Mouse (Mus musculus): ENCODE measurements around the gene Wdr59. TPM values are rescaled to one million over a fixed set of nuclear protein-coding genes. Genes with fewer than 3 reads are reported as not detected.
A peak's percentile ranks its signal among the peaks of the same experiment; 100 is the strongest.

Gene Wdr59
- polyA plus RNA-seq, 1 experiment from 2014 or later, result 6.2 TPM

DNA sequence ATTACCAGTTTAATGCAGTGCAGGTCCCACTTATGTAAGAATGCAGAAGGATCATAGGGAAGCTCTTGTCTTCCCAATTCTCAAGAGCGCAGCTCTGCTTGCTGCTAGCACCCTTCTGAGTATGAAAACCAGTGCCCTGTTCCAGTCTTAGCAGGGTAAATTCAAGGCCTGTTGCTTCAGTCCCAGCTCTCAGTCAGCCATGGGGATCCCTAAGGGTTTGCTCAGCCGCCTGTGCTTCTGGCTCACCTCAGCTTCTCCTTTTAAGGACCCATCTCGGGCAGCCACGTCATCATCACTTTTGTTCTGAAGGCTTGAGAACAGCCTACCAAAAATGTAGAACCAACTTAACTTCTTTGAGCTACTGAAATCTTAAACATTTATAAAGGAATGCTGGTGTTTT is 39.9 kb upstream of the Wdr59 start:
- no peaks in the 10 kb centered on the region for H3K9me3 ChIP-seq
- H3K27ac ChIP-seq, result no peak overlapping the region
- peaks cover 22% of the 10 kb centered on the region for H3K4me1 ChIP-seq
- no peak overlapping the region for H3K9ac ChIP-seq
- H3K36me3 ChIP-seq, result no peaks in the 10 kb centered on the region
- no peak overlapping the region for H3K4me2 ChIP-seq
- no peak for ATAC-seq (ENCODE audit: insufficient number of reproducible peaks, low FRiP score, low TSS enrichment, low read depth)
- H3K27me3 ChIP-seq, result no peaks in the 10 kb centered on the region
- 79% methylated on average over 4 of the region's 4 CpGs for WGBS
- no peak overlapping the region for H3K4me3 ChIP-seq

DNA sequence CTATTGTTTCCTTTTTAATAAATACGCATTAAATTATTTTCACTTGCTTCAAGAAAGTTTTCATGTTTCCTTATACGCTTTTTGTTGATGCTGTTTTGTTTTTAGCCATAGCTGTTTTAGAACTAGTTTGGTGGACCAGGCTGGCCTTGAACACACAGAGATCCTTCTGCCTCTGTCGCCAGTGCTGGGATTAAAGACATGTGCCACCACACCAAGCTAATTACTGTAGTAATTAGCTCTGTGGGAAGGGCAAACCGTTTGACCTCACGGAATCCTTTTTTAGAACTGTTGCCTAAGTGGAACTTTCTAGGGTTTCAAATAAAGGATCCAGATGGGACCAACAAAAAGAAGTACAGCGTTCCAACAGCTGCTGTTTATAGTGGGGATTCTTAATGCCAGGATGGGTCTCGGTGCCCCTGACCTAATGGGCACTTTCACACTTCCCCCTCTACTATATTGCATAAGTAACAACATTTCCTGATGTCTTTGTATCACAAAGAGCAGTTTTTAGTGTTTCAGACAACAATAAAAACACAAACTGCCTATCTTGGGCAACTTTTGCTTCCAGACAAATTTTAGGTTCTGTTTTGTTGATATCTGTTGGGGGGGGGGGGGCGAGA is 29.7 kb upstream of the Wdr59 start:
- H3K9ac ChIP-seq, result no peak overlapping the region
- H3K36me3 ChIP-seq, result no peaks in the 10 kb centered on the region
- H3K4me1 ChIP-seq, result peaks cover 13% of the 10 kb centered on the region; the same call in 1 of the 2 replicates
- no peaks in the 10 kb centered on the region for H3K9me3 ChIP-seq
- no peaks in the 10 kb centered on the region for H3K27me3 ChIP-seq
- no peak overlapping the region for H3K4me3 ChIP-seq
- H3K27ac ChIP-seq, result no peak overlapping the region
- WGBS, result 56% methylated on average over 8 of the region's 8 CpGs
- no peak for ATAC-seq (ENCODE audit: insufficient number of reproducible peaks, low FRiP score, low TSS enrichment, low read depth)
- no peak overlapping the region for H3K4me2 ChIP-seq

DNA sequence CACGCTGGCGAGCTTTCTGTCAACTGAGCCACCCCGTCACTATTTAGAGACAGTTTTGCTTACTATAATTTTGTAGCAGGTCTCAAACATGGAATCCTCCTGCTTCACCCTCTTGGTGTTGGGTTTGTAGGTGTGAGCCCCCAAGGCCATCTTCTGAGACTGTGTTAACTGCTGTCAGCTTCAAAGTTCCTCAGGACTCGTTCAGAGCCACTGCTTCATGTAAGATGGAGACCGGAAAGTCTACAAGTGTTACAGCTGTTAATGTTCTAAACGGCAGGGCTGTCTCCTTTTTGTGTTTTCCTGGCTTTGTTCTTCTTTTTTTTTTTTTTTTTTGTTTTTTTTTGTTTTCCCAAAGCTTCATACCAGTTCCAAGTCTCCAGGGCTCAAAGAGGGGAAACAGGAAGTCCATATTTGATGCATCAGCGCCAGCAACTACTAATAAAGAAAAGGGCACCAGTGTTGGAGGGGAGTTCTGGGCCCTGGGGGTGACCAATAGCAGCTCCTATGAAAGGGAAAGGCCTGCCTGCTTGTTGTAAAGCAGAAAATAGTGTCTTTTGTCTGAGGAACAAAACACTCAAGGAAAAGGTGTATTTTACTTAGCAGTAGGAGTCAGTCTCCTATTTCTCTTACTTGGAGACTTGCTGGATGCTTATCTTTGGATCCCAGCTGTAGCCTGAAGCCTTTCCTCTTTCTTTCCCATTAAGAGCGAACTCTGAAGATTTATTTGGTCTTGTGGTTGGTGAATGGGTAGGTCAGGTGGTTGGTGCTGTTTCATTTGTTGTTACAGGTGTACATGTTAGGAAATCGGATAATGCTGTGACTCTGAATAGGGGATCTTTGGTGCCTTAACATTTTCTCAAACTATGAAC is 28.3 kb upstream of the Wdr59 start:
- H3K9me3 ChIP-seq, result no peaks in the 10 kb centered on the region
- H3K4me3 ChIP-seq, result no peak overlapping the region
- 60% methylated on average over 9 of the region's 9 CpGs for WGBS
- H3K9ac ChIP-seq, result no peak overlapping the region
- ATAC-seq (ENCODE audit: insufficient number of reproducible peaks, low FRiP score, low TSS enrichment, low read depth), result no peak
- H3K4me1 ChIP-seq, result peaks cover 11% of the 10 kb centered on the region; the same call in 1 of the 2 replicates
- no peaks in the 10 kb centered on the region for H3K27me3 ChIP-seq
- peak overlapping the region; percentile 40 for H3K27ac ChIP-seq
- no peak overlapping the region for H3K4me2 ChIP-seq
- H3K36me3 ChIP-seq, result no peaks in the 10 kb centered on the region

DNA sequence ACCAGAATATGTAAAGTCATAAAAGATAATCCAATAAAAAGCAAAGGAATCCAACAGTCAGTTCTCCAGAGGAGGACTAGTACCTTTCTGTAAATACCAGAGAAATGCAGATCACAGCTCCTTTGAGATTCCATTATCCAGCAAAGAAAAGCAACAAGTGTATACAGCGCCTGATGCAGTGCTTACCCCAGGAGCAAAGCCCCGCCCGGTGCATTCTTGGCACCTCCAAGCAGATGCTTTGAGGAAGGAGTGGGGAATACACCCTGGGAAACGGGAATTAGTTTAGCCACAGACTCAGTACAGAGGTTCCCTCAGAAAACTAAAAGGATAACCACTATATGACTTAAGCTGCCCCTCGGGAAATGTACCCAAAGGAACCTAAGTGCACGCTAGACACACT is 26.3 kb upstream of the Wdr59 start:
- peaks cover 10% of the 10 kb centered on the region; the same call in 1 of the 2 replicates for H3K4me1 ChIP-seq
- no peaks in the 10 kb centered on the region for H3K27me3 ChIP-seq
- H3K27ac ChIP-seq, result no peak overlapping the region
- ATAC-seq (ENCODE audit: insufficient number of reproducible peaks, low FRiP score, low TSS enrichment, low read depth), result no peak
- no peak overlapping the region for H3K9ac ChIP-seq
- H3K4me2 ChIP-seq, result no peak overlapping the region
- H3K4me3 ChIP-seq, result no peak overlapping the region
- WGBS, result 68% methylated on average over 6 of the region's 6 CpGs
- H3K36me3 ChIP-seq, result peaks cover 9% of the 10 kb centered on the region
- H3K9me3 ChIP-seq, result no peaks in the 10 kb centered on the region

DNA sequence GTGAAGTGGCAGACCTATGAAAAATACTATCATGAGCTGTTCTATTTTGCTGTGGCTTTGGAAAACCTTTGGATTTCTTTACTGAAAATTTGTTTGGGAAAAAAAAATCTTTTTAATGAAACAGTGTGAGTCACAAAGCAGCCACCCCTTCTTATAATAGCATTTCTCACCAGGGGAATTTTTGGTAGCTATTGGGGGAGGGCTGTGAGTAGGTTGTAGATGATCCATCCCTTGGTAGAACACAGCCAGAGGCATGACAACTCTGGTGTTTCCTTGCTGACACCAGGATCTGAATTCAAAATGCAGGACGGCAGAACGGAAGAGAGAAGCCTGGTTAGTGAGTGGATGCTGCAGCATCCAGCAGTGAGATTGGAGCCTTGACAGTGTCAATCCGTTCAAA is 25.3 kb upstream of the Wdr59 start:
- no peak overlapping the region for H3K4me2 ChIP-seq
- peaks cover 10% of the 10 kb centered on the region; the same call in 1 of the 2 replicates for H3K4me1 ChIP-seq
- peaks cover 11% of the 10 kb centered on the region for H3K36me3 ChIP-seq
- 89% methylated on average over 3 of the region's 3 CpGs for WGBS
- H3K9me3 ChIP-seq, result no peaks in the 10 kb centered on the region
- no peak overlapping the region for H3K4me3 ChIP-seq
- ATAC-seq (ENCODE audit: insufficient number of reproducible peaks, low FRiP score, low TSS enrichment, low read depth), result no peak
- no peak overlapping the region for H3K9ac ChIP-seq
- no peak overlapping the region for H3K27ac ChIP-seq
- H3K27me3 ChIP-seq, result no peaks in the 10 kb centered on the region

DNA sequence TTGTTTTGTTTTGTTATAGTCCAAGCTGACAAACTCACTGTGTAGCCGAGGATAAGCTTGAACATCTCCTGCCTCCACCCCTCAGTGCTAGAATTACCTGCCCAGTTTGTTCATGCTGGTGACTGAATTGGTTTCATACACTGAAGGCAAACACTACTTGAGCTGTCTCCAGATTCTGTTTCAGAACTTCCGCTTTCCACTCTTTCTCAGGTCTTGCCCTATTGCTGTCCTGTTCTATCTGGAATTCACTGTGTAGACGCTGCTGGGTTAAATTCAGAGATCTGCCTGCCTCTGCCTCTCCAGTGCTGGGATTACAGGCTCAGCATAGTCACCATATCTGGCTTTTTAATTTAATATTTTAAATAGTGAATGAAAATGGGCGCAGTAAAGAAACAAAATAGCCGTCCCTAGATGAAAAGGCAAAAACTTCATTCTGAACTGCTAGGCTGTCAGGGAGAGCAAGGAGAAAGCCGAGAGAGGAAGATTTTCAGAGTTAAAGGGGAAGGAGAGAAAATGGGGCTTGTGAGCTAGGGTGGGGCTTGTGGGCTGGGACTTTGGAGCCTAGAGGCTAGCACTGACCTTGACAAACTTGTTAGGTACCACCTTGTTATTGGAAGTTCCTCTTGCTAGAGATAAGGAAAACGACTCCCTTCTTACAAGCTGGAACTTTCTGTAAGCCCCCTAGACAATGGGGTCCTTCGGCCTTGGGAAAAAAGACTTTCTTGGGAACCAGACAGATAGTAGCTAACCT is 23.7 kb upstream of the Wdr59 start:
- no peak overlapping the region for H3K9ac ChIP-seq
- no peak overlapping the region for H3K4me3 ChIP-seq
- H3K27me3 ChIP-seq, result no peaks in the 10 kb centered on the region
- peaks cover 11% of the 10 kb centered on the region for H3K36me3 ChIP-seq
- 82% methylated on average over 8 of the region's 8 CpGs for WGBS
- H3K9me3 ChIP-seq, result no peaks in the 10 kb centered on the region
- peaks cover 9% of the 10 kb centered on the region; the same call in 1 of the 2 replicates for H3K4me1 ChIP-seq
- no peak for ATAC-seq (ENCODE audit: insufficient number of reproducible peaks, low FRiP score, low TSS enrichment, low read depth)
- no peak overlapping the region for H3K4me2 ChIP-seq
- no peak overlapping the region for H3K27ac ChIP-seq

DNA sequence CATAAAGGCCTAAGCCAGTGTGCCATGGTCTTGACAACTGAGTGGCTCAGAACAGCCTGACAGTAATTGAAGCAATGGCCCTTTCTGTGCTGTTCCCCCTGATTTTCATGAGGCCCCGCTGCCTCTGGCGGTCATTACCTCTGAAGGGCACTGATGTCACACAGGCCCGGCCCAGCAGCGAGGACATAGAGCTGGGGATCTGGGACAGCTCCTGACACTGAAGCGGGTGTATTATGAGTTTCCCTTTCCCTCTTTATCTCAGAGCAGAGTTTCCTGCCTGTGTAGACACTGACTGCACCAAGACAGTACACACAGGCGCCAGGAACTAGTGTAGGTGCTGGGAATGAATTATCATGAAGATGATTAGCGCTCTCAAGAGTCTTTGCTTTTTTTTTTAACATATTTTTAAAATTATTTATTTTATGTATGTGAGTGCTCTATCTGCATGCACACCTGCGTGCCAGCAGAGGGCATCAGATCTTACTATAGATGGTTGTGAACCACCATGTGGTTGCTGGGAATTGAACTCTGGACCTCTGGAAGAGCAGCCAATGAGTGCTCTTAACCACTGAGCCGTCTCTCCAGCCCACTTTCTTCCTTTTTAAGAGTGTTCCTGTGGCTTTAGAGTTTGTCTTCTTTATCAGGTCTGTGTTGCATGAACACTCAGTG is 22.0 kb upstream of the Wdr59 start:
- Histone ChIP-seq H3K9me3 (no peaks in the 10 kb centered on the region), H3K4me3 (no peak overlapping the region), H3K9ac (no peak overlapping the region), H3K27me3 (no peaks in the 10 kb centered on the region), H3K4me1 (peaks cover 16% of the 10 kb centered on the region), H3K36me3 (peaks cover 11% of the 10 kb centered on the region), H3K4me2 (no peak overlapping the region), H3K27ac (no peak overlapping the region)
- no peak for ATAC-seq (ENCODE audit: insufficient number of reproducible peaks, low FRiP score, low TSS enrichment, low read depth)
- 87% methylated on average over 9 of the region's 9 CpGs for WGBS

DNA sequence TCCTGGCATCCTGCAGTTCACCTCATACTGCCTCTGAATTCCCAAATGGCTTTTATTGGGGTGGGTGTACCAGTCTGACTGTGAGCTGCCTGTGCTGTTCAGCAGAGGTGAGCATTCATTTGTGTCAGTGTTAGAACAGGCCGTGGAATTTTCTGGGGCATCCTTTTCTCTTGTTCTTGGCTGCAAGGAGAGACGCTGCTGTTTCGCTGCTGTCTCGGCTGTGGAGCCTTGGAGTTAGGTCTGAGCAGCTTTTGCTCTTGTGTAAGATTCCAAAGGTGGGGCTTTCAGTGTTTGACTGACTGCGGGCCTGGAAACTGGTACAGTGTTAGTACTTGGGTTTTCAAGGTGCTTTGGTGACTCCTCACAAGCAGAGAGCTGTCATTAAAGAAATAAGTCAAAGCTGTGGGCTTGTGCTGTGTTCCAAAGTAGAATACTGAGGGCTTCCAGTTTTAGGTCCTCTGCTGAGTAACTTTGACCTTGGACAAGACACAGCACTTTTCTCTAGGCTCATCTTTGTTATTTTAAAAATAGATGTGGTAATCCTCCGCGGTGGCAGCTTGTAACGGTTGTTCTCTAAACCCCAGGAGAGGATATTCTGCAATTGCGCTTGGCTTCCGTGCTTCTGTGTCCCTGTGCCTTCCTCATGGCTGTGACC is 17.7 kb upstream of the Wdr59 start:
- H3K4me3 ChIP-seq, result no peak overlapping the region
- 63% methylated on average over 10 of the region's 10 CpGs for WGBS
- H3K9ac ChIP-seq, result no peak overlapping the region
- peaks cover 32% of the 10 kb centered on the region for H3K4me1 ChIP-seq
- no peaks in the 10 kb centered on the region for H3K27me3 ChIP-seq
- H3K9me3 ChIP-seq, result no peaks in the 10 kb centered on the region
- H3K27ac ChIP-seq, result no peak overlapping the region
- ATAC-seq (ENCODE audit: insufficient number of reproducible peaks, low FRiP score, low TSS enrichment, low read depth), result no peak
- H3K4me2 ChIP-seq, result 0 out of 2 replicates have a peak overlapping the region, but pooled peaks have one; percentile 0
- peaks cover 11% of the 10 kb centered on the region for H3K36me3 ChIP-seq

DNA sequence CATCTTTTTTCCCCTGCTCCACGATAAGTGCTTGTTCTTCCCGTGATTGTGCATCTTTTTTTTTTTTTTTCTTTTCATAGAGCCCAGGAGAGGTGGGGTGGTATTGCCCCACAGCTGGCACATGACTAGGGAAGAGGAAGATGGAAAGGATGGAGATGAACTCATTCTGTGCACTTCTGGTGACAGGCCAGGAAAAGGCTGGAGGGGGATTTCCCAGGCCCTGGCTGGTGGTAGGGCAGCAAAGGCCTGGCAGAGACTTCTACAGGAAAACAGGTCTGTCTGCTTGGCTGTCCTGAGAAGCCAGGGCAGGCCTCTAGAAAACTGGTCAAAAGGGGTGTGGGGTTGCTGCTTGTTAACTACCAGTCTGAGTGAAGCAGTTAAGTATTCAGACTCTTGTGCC is 16.3 kb upstream of the Wdr59 start:
- no peak overlapping the region for H3K27ac ChIP-seq
- no peaks in the 10 kb centered on the region for H3K27me3 ChIP-seq
- WGBS, result 4% methylated on average over 2 of the region's 2 CpGs
- peaks cover 32% of the 10 kb centered on the region for H3K4me1 ChIP-seq
- peak overlapping the region; percentile 81 for H3K4me2 ChIP-seq
- no peak for ATAC-seq (ENCODE audit: insufficient number of reproducible peaks, low FRiP score, low TSS enrichment, low read depth)
- peak overlapping the region; percentile 89 for H3K4me3 ChIP-seq
- no peaks in the 10 kb centered on the region for H3K9me3 ChIP-seq
- H3K36me3 ChIP-seq, result 0 out of 2 replicates have a peak, but pooled peaks cover 3% of the 10 kb centered on the region
- 0 out of 2 replicates have a peak overlapping the region, but pooled peaks have one; percentile 2 for H3K9ac ChIP-seq

DNA sequence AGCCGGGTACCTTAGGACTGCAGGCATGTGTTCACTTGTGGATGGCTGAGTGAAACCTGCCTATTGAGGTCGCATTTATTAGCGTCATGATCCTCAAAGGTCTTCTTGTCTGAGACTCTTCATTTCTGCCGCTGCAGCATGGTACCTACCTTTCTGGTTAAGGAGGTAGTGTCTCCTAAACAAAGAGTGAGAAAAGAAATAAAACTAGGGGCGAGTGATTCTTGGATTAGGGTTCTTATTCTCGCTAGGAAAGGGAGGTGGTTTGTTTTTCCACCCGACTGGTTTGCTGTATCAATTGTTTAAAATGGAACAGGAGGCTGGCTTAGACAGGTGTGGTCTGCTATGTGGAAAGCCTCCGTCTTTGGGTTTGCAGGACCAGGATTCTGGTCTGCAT is 15.9 kb upstream of the Wdr59 start:
- Histone ChIP-seq H3K27ac (peak overlapping the region; percentile 93; the same call in 1 of the 2 replicates), H3K36me3 (no peaks in the 10 kb centered on the region), H3K4me2 (peak overlapping the region; percentile 81), H3K4me3 (peak overlapping the region; percentile 89), H3K27me3 (no peaks in the 10 kb centered on the region), H3K9me3 (no peaks in the 10 kb centered on the region), H3K9ac (peak overlapping the region; percentile 90), H3K4me1 (peaks cover 32% of the 10 kb centered on the region)
- no peak for ATAC-seq (ENCODE audit: insufficient number of reproducible peaks, low FRiP score, low TSS enrichment, low read depth)
- 2% methylated on average over 8 of the region's 8 CpGs for WGBS

All from limb, embryonic 15.5 days (tissue).